In genomic region chr16:18948941-18949340, GRCm38 (mm10) we compare ENCODE assay signal across 16 mouse cellular contexts.
"Had no signal": no experiment of that assay in that cellular context is flagged by ENCODE, and none has a peak within 500 bp of the region (broad histone marks: within the 10 kb centered on the region; RNA-seq: fewer than 3 reads in every experiment).

No protein-coding gene starts in this region.

- H3K27ac ChIP-seq: neural tube, embryonic 12.5 days; neural tube, embryonic 13.5 days; stomach, embryonic 15.5 days; stomach, postnatal 0 days had no signal

- H3K4me3 ChIP-seq: neural tube, embryonic 12.5 days; neural tube, embryonic 13.5 days; stomach, embryonic 15.5 days had no signal

- H3K4me1 ChIP-seq: neural tube, embryonic 12.5 days; neural tube, embryonic 13.5 days; stomach, embryonic 15.5 days had no signal

- H3K27me3 ChIP-seq: neural tube, embryonic 12.5 days; neural tube, embryonic 13.5 days; stomach, embryonic 15.5 days had no signal

- H3K4me2 ChIP-seq: neural tube, embryonic 12.5 days; neural tube, embryonic 13.5 days; stomach, embryonic 15.5 days had no signal

- H3K9ac ChIP-seq: neural tube, embryonic 12.5 days; neural tube, embryonic 13.5 days; stomach, embryonic 15.5 days had no signal

- DNase-seq: retina, postnatal 1 day; right cerebral cortex, adult 18-20 months; right cerebral cortex, postnatal 14 days; right cerebral cortex, postnatal 25 days; right cerebral cortex, postnatal 4 days; spleen, adult 18-20 months; thymus, adult 18-20 months; thymus, adult 2 months; thymus, postnatal 14 days; thymus, postnatal 25 days; thymus, postnatal 36 days; thymus, postnatal 4 days had no signal

- H3K9me3 ChIP-seq: neural tube, embryonic 12.5 days; neural tube, embryonic 13.5 days; stomach, embryonic 15.5 days had no signal
